Mouse (Mus musculus) adrenal gland, adult 8-10 months (tissue): Measurements from ENCODE around the gene Pyurf. TPM values are rescaled to one million over a fixed set of nuclear protein-coding genes. Genes with fewer than 3 reads are reported as not detected.

Source experiments
- DNase-seq: peaks from one replicate; pipeline ENCODE4 v3.0.0; 2022
- total RNA-seq, 4 experiments: library from RNA; stranded (reverse); gene quantifications; 2 replicates each; pipeline ENCODE4 v1.2.4; 2022

Pyurf gene
- total RNA-seq: 10 to 100 TPM; 12.9 to 15.3 (median 13.2) TPM

GRCm38 (mm10) chr6:57691467-57692261 is at the start of gene Pyurf:
Pyurf (minus strand) TSS chr6:57692078.
- DNase-seq: peak; percentile 88

DNA sequence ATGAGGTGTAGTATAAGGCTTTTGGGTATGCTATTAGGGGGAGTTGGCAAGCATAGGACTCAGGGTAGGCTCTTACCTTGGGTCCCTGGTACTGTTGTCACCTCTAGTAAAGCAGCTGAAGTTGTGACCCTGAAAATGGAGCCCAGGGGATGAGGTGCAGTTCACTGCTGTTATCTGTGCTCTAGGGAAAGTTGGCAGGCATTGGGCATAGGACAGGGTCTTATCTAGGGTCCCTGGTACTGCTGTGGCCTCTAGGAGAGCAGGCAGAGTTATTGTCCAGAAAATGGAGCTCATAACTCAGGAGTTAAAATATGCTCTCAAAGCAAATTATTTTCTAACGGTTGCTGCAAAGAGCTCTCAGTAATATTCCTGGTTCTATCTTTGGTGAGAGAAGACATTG is 29.5 kb upstream of the Pyurf start:
- no peak for DNase-seq

GRCm38 (mm10) chr6:57711726-57712125 is 19.8 kb upstream of the Pyurf start:
- DNase-seq: no peak

DNA sequence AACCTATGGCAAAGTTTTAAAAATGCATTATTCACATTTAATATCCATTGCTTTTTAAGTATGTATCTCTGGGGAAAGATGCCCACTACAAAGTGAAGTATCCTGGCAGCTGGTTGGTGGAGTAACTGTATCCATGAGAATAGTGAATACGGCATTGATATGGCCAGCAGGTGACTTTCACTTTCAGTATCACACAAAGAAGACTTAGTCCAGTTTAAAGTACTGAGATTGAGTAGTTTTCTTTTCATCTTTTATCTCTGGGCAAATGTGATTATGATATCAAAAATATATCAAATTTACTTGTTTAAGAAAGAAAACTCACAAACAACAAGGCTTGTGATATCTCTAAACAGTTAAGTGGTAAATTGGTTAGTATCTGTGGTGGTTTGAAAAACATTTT is 14.8 kb upstream of the Pyurf start:
- no peak for DNase-seq

GRCm38 (mm10) chr6:57703703-57704102 is 11.8 kb upstream of the Pyurf start:
- DNase-seq: no peak

DNA sequence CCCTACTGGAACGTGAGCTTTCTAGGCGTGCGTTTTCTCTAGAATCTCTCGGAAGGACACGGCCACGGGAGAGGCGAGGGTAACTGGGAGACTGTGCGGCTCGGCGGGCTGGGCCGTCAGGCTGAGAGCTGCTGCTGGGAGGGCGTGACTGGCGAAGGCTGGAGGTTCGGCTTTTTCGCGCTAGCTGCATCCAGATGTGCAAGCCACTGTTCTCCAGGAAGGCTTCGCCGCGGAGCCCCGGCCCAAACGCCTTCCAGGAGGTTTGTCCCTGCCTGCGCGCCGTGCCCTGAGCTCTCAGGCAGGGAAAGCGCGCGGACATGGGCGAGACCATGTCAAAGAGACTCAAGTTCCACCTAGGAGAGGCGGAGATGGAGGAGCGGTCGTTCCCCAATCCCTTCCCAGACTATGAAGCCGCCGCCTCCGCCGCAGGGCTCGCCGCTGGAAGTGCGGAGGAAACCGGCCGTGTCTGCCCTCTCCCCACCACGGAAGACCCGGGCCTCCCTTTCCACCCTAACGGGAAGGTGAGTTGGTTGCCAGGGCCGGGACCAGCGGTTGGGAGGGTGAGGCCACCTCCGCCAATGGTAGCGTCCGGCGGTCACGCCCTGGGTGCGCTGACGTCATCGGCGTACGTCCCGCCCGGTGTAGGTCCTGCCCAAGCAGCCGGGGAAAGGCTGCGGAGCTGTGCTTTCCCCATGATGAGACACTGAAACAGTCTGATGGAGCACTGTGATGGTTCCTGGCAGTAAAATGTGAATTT is 11.0 kb upstream of the Pyurf start:
- peak; percentile 95 for DNase-seq

GRCm38 (mm10) chr6:57702376-57702742 is 10.5 kb upstream of the Pyurf start, which contains the start of gene Lancl2:
Lancl2 (plus strand) TSS chr6:57702540.
- DNase-seq: peak; percentile 12

DNA sequence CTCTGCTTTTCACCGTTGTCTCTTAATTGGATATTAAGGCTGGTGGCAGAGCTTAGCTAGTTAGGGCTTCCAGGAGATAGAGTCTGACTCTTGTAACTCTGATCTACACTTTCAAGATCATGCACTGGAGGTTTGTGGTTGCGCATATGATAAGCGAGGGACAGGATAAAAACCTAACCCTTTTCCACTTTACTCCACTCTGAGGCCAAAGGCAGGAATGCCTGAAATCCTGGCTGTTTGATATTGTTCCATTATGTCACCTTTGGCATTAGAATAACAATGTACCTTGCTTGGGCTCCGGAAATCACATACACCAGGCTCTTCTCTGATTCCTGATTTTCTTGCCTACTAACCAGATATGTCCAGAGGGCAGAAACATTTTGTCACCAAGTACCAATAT is 9.8 kb upstream of the Pyurf start:
- no peak for DNase-seq

DNA sequence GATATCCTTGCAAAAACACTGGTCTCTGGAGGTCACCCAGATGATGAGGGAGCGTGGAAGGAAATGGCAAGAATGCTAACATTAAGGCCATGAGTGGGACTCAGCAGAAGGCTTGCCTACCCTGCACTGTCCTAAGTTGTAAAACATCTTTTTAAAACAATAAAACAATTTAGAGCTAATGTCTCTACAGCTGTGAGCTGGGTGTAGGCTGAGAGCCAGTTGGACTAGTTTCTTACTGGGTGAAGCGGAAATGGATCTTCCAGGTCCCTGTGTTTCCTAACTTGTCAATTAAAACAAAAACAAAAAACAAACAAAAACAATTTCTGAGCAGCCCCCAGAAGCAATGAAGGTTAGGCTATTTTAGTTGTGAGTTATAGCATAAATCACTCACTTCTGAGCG is 1.2 kb upstream of the Pyurf start:
- no peak for DNase-seq

GRCm38 (mm10) chr6:57684156-57684555 is 7.7 kb downstream of the Pyurf start:
- no peak for DNase-seq

DNA sequence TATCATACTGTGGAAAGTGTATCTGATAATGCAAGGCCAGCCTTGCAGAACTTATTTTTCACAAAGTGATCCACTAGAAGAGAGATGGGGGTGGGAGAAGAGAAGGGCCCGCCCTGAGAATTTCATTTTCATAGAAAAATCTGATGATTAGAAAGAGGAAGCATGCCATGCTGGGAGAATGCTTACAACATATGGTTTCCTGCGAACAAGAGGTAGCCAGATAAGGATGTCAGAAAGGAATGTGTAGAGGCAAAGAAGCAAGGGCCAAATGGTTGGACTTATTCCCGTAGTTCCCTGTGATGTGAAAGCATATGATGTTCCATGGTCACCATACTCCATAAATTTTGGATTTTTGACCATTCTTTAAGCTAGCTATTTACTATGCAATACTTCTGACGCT is 30.6 kb downstream of the Pyurf start:
- DNase-seq: no peak

DNA sequence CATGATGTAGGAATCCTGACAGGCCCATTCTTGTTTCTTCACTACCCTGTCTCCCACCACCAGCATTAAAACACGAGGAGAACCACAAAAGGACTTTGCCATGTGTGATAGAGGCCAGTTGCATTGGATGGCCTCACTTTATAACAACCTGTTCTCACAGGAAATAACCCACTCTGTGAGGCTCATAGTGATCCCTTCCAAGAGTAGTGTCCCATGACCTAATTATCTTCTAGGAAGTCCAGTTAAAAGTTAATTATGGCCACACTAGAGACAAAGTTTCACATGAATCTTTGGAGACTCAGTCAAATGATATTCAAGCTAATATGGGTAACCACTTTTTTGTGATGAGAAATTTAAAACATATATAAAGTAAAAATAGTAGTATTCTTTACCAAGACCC is 44.6 kb downstream of the Pyurf start:
- no peak for DNase-seq

DNA sequence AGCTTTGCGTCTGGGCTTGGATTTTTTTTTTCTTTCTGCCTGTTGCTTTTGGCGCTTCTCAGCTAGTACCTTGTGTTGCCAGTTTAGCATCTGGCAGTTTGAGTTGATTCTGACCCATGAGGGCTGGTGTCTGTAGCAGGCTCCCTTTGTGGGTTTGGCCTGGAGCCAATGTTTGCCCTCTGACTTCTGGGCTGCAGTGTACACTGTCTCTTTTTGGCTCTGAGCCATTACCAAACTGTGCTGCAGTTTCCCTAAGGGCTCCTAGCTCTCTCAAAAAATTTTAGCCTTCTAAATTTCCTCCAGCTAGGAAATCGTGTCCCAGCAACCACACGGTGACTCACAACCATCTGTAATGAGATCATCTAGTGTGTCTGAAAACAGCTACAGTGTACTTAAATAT is 50.1 kb downstream of the Pyurf start:
- DNase-seq: peak; percentile 36

DNA sequence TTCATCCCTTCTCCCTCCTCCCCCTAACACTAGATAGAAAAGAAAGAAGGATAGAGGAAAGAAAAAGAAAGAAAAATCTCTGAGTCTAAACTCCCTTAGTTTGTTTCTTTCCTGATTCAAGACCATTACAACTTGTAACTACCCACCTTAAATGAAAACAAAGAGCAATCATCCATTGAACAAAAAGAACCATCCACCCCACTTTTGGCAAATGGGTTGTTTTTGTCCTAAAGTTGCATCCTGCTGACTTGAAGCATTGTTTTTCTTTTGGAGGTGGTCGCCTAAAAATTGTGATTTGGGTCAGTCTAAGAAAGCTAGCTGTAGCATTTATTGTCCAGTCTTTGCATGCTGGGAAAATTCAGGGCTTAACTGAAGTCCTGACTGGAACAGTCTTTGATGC is 52.3 kb downstream of the Pyurf start:
- no peak for DNase-seq

Other genes with a start within 250 kb of the Pyurf start
- gene Ppm1k, start 156.6 kb downstream of the Pyurf start, total RNA-seq: 10 to 100 TPM; 26.2 to 45.5 (median 38.4) TPM
- gene Herc6, start 111.1 kb downstream of the Pyurf start, total RNA-seq: 10 to 100 TPM; 14.2 to 25.0 (median 21.4) TPM
- gene Lancl2, start 10.5 kb upstream of the Pyurf start, total RNA-seq: 10 to 100 TPM; 17.8 to 25.3 (median 21.0) TPM
- 10 to 100 TPM; 16.8 to 21.4 (median 17.2) TPM for gene Vopp1, start 133.1 kb upstream of the Pyurf start, total RNA-seq
- gene Vmn1r21, start 158.3 kb upstream of the Pyurf start, total RNA-seq: not detected
- gene Vmn1r22, start 215.9 kb upstream of the Pyurf start, total RNA-seq: not detected
- gene Vmn1r23, start 234.8 kb upstream of the Pyurf start, total RNA-seq: not detected